Mouse (Mus musculus): Measurements from ENCODE around the gene Dip2c.

DNA sequence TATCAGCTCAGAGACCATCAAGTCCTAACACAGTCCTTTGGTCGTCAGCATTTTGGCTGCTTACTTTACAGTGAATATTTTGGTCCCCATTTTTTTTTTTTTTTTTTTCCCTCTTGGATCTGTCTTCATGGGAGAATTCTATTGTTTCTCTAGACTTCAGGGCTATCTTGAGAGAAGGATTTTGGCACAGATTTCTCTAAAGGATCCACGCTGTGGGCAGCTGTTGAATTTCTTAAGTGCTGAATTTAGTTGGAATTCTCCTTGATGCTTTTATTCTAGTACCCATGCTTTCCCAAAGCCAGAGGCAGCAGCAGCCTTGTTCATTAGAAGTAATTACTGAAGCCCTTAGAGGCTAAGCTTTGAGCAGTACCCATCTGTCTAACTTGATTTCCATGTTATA is 100.8 kb downstream of the Dip2c start:
- TF ChIP-seq CTCF (IDR thresholded peaks at IDR 0.05; ENCODE audit: control insufficient read depth, insufficient read depth, insufficient replicate concordance, low read depth, low read length), result no peak
- TF ChIP-seq POLR2A (IDR thresholded peaks at IDR 0.05; ENCODE audit: control insufficient read depth, low read depth, low read length), result no peak
